Comparison of ENCODE assay signal across 19 mouse cellular contexts in the genomic region with DNA sequence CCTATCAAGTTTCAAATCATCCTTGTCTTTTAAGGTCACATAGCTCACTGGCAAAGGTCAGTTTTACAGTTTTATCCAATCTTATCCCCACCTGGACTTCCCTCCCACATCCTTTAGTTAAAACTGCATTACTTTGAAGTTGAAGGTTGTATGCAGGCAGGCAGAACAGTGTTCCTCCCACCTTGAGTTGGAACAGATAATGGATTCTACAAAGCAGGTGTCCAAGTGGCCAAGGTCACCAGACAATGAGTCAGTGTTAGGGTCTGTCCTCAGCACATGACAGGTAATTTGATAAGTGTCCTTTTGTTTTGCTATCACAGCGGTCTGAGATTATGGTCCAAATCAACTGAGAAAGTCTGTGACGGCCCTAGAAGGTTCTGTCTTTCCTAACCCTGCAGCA. TPM values are rescaled to one million over a fixed set of nuclear protein-coding genes. Genes with fewer than 3 reads are reported as not detected.
"Had no signal": no experiment of that assay in that cellular context is flagged by ENCODE, and none has a peak within 500 bp of the region (broad histone marks: within the 10 kb centered on the region; RNA-seq: fewer than 3 reads in every experiment).

No protein-coding gene starts in this region.

- DNase-seq: gastrocnemius, adult 2 months; gastrocnemius, postnatal 10 days; gastrocnemius, postnatal 25 days; heart, adult 11 months; heart, adult 2 months; heart, postnatal 14 days; heart, postnatal 36 days; kidney, adult 11 months; kidney, adult 2 months; kidney, adult 9 months; kidney, postnatal 14 days; kidney, postnatal 4 days; liver; liver, embryonic 13.5 days; liver, postnatal 0 days had no signal

RNA-seq across cellular contexts. Expression of a gene that starts 4.3 kb away (rescaled TPM):
- total RNA-seq: gastrocnemius, adult 2 months; gastrocnemius, postnatal 10 days; gastrocnemius, postnatal 25 days; heart, adult 2 months; heart, postnatal 14 days; heart, postnatal 36 days; hematopoietic stem cell, adult 5-6 weeks; layer of hippocampus, adult 2 months; layer of hippocampus, postnatal 25 days; left cerebral cortex, adult 2 months had no signal
